10 mouse cellular contexts compared by ENCODE assay signal in genomic region chr1:170215590-170215989, GRCm38 (mm10). TPM values are rescaled to one million over a fixed set of nuclear protein-coding genes. Genes with fewer than 3 reads are reported as not detected.
DNase-seq lines count a peak whose midpoint lies in the region; ATAC-seq and TF ChIP-seq lines count a peak whose summit lies in the region.
"Had no signal": no experiment of that assay in that cellular context is flagged by ENCODE, and none has a peak within 500 bp of the region (broad histone marks: within the 10 kb centered on the region; RNA-seq: fewer than 3 reads in every experiment).

No protein-coding gene starts in this region.

- H3K4me1 ChIP-seq in heart, embryonic 15.5 days (replicated peaks), result peaks cover 7% of the 10 kb centered on the region
- H3K4me1 ChIP-seq in G1E (ENCODE audit: insufficient read depth, low read depth, low read length), result peaks cover 10% of the 10 kb centered on the region
- no peaks in the 10 kb centered on the region for H3K4me1 ChIP-seq in hindbrain, embryonic 11.5 days (replicated peaks; ENCODE audit: control insufficient read depth, insufficient read depth, low read length)
- H3K4me1 ChIP-seq in midbrain, embryonic 11.5 days (ENCODE audit: control insufficient read depth, insufficient read depth, low read length), result peaks cover 6% of the 10 kb centered on the region

- H3K27me3 ChIP-seq in heart, embryonic 15.5 days, result peaks cover 10% of the 10 kb centered on the region; the same call in 1 of the 2 replicates
- no peaks in the 10 kb centered on the region for H3K27me3 ChIP-seq in G1E (ENCODE audit: insufficient read depth, low read length)
- 0 out of 2 replicates have a peak, but pooled peaks cover 2% of the 10 kb centered on the region for H3K27me3 ChIP-seq in hindbrain, embryonic 11.5 days (ENCODE audit: control insufficient read depth, insufficient read depth, low read length)
- H3K27me3 ChIP-seq in midbrain, embryonic 11.5 days (ENCODE audit: control insufficient read depth, insufficient read depth, low read length), result no peaks in the 10 kb centered on the region

- H3K9ac ChIP-seq in heart, embryonic 15.5 days, result 0 out of 2 replicates have a peak overlapping the region, but pooled peaks have one; percentile 83
- peak overlapping the region; percentile 94; the same call in 1 of the 2 replicates for H3K9ac ChIP-seq in hindbrain, embryonic 11.5 days (ENCODE audit: low read depth, low read length)
- H3K9ac ChIP-seq in midbrain, embryonic 11.5 days (ENCODE audit: low read length), result no peak overlapping the region

- peak overlapping the region; percentile 86; the same call in 1 of the 2 replicates for H3K27ac ChIP-seq in heart, embryonic 15.5 days
- H3K27ac ChIP-seq in hindbrain, embryonic 11.5 days (ENCODE audit: low read depth, low read length), result no peak overlapping the region
- no peak overlapping the region for H3K27ac ChIP-seq in midbrain, embryonic 11.5 days (ENCODE audit: low read depth, low read length)

- peak overlapping the region; percentile 75 for H3K4me2 ChIP-seq in heart, embryonic 15.5 days
- peak overlapping the region; percentile 42 for H3K4me2 ChIP-seq in hindbrain, embryonic 11.5 days (replicated peaks; ENCODE audit: low read depth, low read length)
- peak overlapping the region; percentile 75; the same call in 1 of the 2 replicates for H3K4me2 ChIP-seq in midbrain, embryonic 11.5 days

- DNase-seq in heart, postnatal 14 days, result no peak
- no peak for DNase-seq in G1E (ENCODE audit: low spot score)
- peak; percentile 6 for DNase-seq in hindbrain, embryonic 11.5 days (ENCODE audit: low spot score)
- DNase-seq in midbrain, embryonic 11.5 days (ENCODE audit: low spot score, missing footprints), result peak; percentile 87
- no peak for DNase-seq in thymus, postnatal 36 days
- DNase-seq in cerebellum, adult 18-20 months, result no peak
- no peak for DNase-seq in urinary bladder, postnatal 36 days (ENCODE audit: low spot score in 2 of 2)

- TF ChIP-seq CTCF in G1E (IDR thresholded peaks at IDR 0.05; ENCODE audit: low read depth, low read length), result no peak

- ATAC-seq in heart, embryonic 15.5 days (replicated peaks; ENCODE audit: insufficient number of reproducible peaks, insufficient read depth, low FRiP score, low read depth), result no peak
- no peak for ATAC-seq in G1E (ENCODE audit: extremely low read depth, insufficient number of reproducible peaks, low FRiP score, poor library complexity, severe bottlenecking)
- 0 out of 2 replicates have a peak, but pooled peaks have one; percentile 20 for ATAC-seq in hindbrain, embryonic 11.5 days (ENCODE audit: low FRiP score)
- no peak for ATAC-seq in midbrain, embryonic 11.5 days (ENCODE audit: low FRiP score)

- 67% methylated on average over 3 of the region's 3 CpGs for WGBS in heart, embryonic 15.5 days
- WGBS in hindbrain, embryonic 11.5 days, result 74% methylated on average over 3 of the region's 3 CpGs
- 75% methylated on average over 3 of the region's 3 CpGs for WGBS in midbrain, embryonic 11.5 days

- peak overlapping the region; percentile 72 for H3K4me3 ChIP-seq in heart, embryonic 15.5 days
- H3K4me3 ChIP-seq in G1E (ENCODE audit: low read depth, low read length), result peak overlapping the region; percentile 84; the same call in 1 of the 2 replicates
- peak overlapping the region; percentile 94 for H3K4me3 ChIP-seq in hindbrain, embryonic 11.5 days (ENCODE audit: low read depth, low read length)
- peak overlapping the region; percentile 95; the same call in 1 of the 2 replicates for H3K4me3 ChIP-seq in midbrain, embryonic 11.5 days (ENCODE audit: low read depth, low read length)

- H3K36me3 ChIP-seq in heart, embryonic 15.5 days, result peaks cover 10% of the 10 kb centered on the region
- peaks cover 20% of the 10 kb centered on the region for H3K36me3 ChIP-seq in G1E (replicated peaks)
- no peaks in the 10 kb centered on the region for H3K36me3 ChIP-seq in hindbrain, embryonic 11.5 days (ENCODE audit: control insufficient read depth, insufficient read depth, low read length)
- no peaks in the 10 kb centered on the region; the same call in 1 of the 2 replicates for H3K36me3 ChIP-seq in midbrain, embryonic 11.5 days (ENCODE audit: control insufficient read depth, insufficient read depth, low read length)

- no peaks in the 10 kb centered on the region for H3K9me3 ChIP-seq in heart, embryonic 15.5 days (replicated peaks)
- H3K9me3 ChIP-seq in G1E (replicated peaks), result no peaks in the 10 kb centered on the region
- H3K9me3 ChIP-seq in hindbrain, embryonic 11.5 days (ENCODE audit: control insufficient read depth, low read length), result no peaks in the 10 kb centered on the region
- no peaks in the 10 kb centered on the region for H3K9me3 ChIP-seq in midbrain, embryonic 11.5 days (ENCODE audit: control insufficient read depth, low read length)

- intact Hi-C loops in heart, postnatal 14 days (cut with DNase I), result no loop called here

RNA-seq across cellular contexts. Expression of gene Uhmk1, which starts 0.4 kb away (rescaled TPM):
- 4.6 and 6.1 TPM in 2 replicates for polyA plus RNA-seq in heart, embryonic 15.5 days (2015; fragmentation: Nextera tagmentation; extraction: Ambion mirVana)
- total RNA-seq in heart, postnatal 14 days (2021), result 10 to 100 TPM; 19.9 to 23.2 TPM
- total RNA-seq in G1E (2014; fragmentation: Nextera tagmentation) (85.0 and 85.1 TPM in 2 replicates), G1E (2017) (70.1 and 86.0 TPM in 2 replicates)
- 2.5 and 3.3 TPM in 2 replicates for polyA plus RNA-seq in G1E (2012)
- polyA plus RNA-seq in hindbrain, embryonic 11.5 days (2014; fragmentation: Nextera tagmentation; extraction: Ambion mirVana), result 13.6 and 16.4 TPM in 2 replicates
- 16.3 and 17.4 TPM in 2 replicates for polyA plus RNA-seq in midbrain, embryonic 11.5 days (2014; fragmentation: Nextera tagmentation; extraction: Ambion mirVana)

RNA-seq across cellular contexts. Expression of gene Sh2d1b2, which starts 17.0 kb away (rescaled TPM):
- polyA plus RNA-seq in heart, embryonic 15.5 days (2015; fragmentation: Nextera tagmentation; extraction: Ambion mirVana), result not detected in 2 replicates
- not detected for total RNA-seq in heart, postnatal 14 days (2021)
- total RNA-seq in G1E (2014; fragmentation: Nextera tagmentation) (not detected in 2 replicates), G1E (2017) (0.16 TPM in 1 of 2 replicates, not detected in the other)
- polyA plus RNA-seq in G1E (2012), result not detected in 2 replicates
- polyA plus RNA-seq in hindbrain, embryonic 11.5 days (2014; fragmentation: Nextera tagmentation; extraction: Ambion mirVana), result not detected in 2 replicates
- polyA plus RNA-seq in midbrain, embryonic 11.5 days (2014; fragmentation: Nextera tagmentation; extraction: Ambion mirVana), result not detected in 2 replicates
- total RNA-seq: megakaryocyte progenitor cell, adult 5-6 weeks had no signal
- polyA plus RNA-seq: testis, adult 2 months had no signal

RNA-seq across cellular contexts. Expression of gene Uap1, which starts 40.8 kb away (rescaled TPM):
- polyA plus RNA-seq in heart, embryonic 15.5 days (2015; fragmentation: Nextera tagmentation; extraction: Ambion mirVana), result 45.0 and 46.0 TPM in 2 replicates
- 10 to 100 TPM; 49.1 to 55.4 TPM for total RNA-seq in heart, postnatal 14 days (2021)
- 167 and 171 TPM in 2 replicates for total RNA-seq in G1E (2014; fragmentation: Nextera tagmentation)
- 530 and 570 TPM in 2 replicates for total RNA-seq in G1E (2017)
- polyA plus RNA-seq in G1E (2012), result 16.7 and 24.1 TPM in 2 replicates
- 67.2 and 69.2 TPM in 2 replicates for polyA plus RNA-seq in hindbrain, embryonic 11.5 days (2014; fragmentation: Nextera tagmentation; extraction: Ambion mirVana)
- 61.7 and 67.7 TPM in 2 replicates for polyA plus RNA-seq in midbrain, embryonic 11.5 days (2014; fragmentation: Nextera tagmentation; extraction: Ambion mirVana)

Comparison
In these comparisons a context has a peak if more than half of its experiments do, and no peak if none do; other contexts are left out.
1. DNase-seq: peak in hindbrain, embryonic 11.5 days (single experiment) and midbrain, embryonic 11.5 days (single experiment); none in heart, postnatal 14 days (0 of 2), G1E (single experiment), thymus, postnatal 36 days (0 of 2), cerebellum, adult 18-20 months (0 of 2) and urinary bladder, postnatal 36 days (0 of 2).
2. Peak in every context shown above with its lines, with median percentiles within 50 percentile points of each other: H3K4me2 ChIP-seq and H3K4me3 ChIP-seq.